Mouse (Mus musculus) gonadal fat pad, adult 2 months (tissue): ENCODE measurements at regions not wholly inside any gene's neighbourhood (a gene's known extent, or its start where the extent isn't known, plus 50 kb on each side); places are given as distances from the start of the nearest gene placed in this dataset.
"Not testable (repeated sequence)": the region's sequence is repeated elsewhere in the genome, so short reads cannot be mapped to it uniquely, and the experiment has no call there.

Source experiments
- DNase-seq: peaks from one replicate; pipeline ENCODE4 v3.0.0-alpha.2; 2012; ENCODE audit warnings: low read depth

GRCm38 (mm10) chr11:52460190-52460780 lies 64.1 kb downstream of the 9530068E07Rik start:
- no peak for DNase-seq

DNA sequence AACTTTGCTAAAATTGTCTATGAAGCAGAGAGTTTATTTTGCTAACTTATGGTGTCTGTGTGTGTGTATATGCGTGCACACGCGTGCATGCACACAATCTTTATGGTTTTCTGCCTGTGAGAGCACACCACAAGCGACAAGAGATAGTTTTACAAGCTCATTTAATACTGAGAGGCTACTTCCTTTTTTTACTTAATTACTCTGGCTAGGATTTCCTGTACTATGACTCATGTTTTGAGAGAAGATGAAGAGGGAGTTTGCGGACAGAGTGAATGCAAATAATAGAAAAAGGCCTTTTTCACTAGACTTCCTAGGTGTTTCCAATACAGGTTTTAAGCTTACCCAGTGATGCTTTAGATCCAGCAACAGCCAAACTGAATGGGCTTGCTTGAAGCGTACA lies 74.9 kb downstream of the 9530068E07Rik start:
- DNase-seq: not testable (repeated sequence)

DNA sequence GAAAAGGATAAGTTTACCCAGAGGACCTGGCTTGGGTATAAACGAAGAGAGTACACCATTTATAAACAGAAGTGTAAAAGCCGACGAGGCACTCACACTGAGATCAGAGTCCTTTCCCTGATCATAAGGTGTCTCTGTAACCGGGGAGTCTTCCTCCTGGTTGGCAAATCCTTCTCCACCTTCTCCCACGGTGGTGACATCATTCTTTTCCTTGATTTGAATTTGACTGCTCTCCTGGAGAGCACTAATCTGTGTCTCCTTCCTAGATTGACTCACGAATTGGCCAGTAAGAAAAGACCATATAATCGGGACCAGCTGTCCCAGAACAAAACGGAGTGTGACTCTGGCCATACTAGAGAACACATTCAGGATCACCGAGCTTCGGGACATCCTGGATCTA lies 83.9 kb downstream of the 9530068E07Rik start:
- DNase-seq: not testable (repeated sequence)

- not testable (repeated sequence) for DNase-seq
These were observed 84.5 kb downstream of the 9530068E07Rik start for GRCm38 (mm10) chr11:52480694-52481093.

- DNase-seq: not testable (repeated sequence)
These were observed 87.3 kb downstream of the 9530068E07Rik start for GRCm38 (mm10) chr11:52483534-52483933.

- not testable (repeated sequence) for DNase-seq
These were observed 92.3 kb downstream of the 9530068E07Rik start for GRCm38 (mm10) chr11:52488538-52488937.

DNA sequence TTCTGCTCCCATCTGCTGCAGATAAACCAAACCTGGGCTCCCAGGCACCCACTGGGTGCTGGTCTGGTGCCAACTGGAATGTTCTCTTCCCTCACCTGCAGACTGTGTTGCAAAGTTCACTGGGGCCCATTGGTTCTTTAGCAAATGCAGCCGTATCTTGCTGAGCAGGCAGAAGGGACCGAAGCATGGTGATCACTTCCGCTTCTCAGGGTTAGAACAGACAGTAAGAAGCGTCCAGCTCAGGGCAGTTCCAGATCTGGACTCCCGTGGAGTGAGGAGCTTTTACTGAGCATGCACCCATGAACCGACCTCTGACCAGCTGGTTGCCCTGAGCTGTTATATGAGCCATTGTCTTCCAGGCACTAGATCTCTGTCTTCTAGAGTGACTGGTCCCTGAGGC lies 97.1 kb downstream of the 9530068E07Rik start:
- no peak for DNase-seq

DNA sequence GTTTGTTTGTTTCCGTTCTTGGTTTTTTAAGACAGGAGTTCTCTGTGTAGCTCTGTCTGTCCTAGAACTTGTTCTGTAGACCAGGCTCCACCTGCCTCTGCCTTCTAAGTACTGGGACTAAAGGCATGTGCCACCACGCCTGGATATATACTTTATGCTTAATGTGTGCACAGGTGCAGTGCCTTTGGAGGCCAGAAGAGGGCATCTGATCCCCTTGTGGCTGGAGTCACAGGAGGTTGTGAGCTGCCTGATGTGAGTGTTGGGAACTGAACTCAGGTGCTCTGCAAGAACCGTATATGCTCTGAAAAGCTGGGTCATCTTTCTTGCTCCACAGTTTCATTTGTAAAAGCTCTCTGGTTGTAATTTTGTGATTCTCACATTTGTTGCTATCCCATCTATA lies 100.7 kb downstream of the 9530068E07Rik start:
- DNase-seq: no peak

DNA sequence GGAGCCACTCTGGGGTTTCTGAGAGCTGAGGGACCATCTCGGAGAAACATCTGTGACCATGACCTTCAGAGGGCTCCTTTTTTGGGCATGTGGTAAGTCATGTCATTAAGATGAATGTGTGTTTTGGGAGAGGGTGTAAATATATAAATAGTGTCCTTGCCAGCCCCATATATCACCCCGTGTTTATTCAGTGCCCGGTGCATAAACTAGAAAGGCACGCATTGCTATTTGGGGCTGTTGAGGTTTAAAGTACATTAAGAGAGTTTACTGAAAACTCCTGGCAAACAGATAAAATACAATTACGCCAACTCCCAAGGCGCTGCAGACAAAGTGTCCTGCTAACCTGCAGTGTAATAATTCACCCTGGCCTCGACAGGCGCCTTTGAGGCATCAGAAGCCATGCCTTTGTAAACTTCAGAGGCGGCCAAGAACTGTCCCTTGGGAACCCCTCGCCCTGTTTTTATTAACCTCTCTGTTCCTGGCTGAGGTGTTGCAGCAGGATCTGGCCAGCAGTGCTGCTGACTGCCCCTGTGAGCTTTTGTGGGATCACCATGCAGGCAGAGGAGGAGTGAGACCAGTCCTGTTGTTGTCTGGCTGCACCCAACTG lies 106.6 kb downstream of the 9530068E07Rik start:
- no peak for DNase-seq

GRCm38 (mm10) chr11:52511831-52512297 lies 115.6 kb downstream of the 9530068E07Rik start:
- DNase-seq: no peak

GRCm38 (mm10) chr11:52517330-52517729 lies 121.1 kb downstream of the 9530068E07Rik start:
- no peak for DNase-seq

DNA sequence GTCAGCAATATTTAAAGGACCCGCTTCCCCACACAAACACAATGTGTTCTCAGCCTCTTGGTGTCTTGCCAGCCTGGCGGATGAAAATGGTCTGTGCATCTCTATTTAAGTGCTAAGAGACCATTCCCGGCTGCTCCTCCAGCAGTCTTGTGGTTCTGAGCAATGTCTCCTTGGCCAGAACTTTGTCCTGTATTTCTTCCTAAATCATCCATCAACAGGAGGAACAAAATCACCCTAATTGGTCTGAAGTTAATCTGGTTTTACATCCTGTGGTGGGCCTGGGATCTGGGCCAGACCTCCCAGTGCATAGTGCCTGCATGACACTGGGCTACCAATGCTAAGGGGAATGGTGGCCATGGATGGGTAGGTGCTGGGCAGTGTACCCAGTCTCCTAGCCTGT lies 123.6 kb downstream of the 9530068E07Rik start:
- no peak for DNase-seq

DNA sequence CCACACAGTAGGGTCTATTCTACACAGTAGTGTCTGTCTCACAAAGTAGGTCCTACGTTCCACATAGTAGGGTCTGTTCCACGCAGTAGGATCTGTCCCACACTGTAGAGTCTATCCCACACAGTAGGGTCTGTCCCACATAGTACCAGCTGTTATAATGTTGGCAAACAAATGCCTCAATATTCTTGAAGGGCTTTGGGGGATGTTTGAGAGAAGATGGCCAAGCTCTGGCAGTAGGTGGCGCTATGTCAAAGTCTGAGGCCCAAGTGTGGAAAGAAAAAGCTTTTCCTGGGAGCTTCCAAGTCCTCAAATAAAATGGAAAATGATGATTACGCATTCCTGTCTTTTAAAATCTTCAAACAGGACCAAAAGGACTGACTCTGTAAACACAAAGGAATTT lies 125.7 kb downstream of the 9530068E07Rik start:
- no peak for DNase-seq

GRCm38 (mm10) chr11:52522384-52522783 lies 126.2 kb downstream of the 9530068E07Rik start:
- DNase-seq: no peak

- DNase-seq: no peak
These were observed 127.0 kb downstream of the 9530068E07Rik start for GRCm38 (mm10) chr11:52523191-52523590.

- no peak for DNase-seq
These were observed 127.4 kb downstream of the 9530068E07Rik start for GRCm38 (mm10) chr11:52523671-52524070.

DNA sequence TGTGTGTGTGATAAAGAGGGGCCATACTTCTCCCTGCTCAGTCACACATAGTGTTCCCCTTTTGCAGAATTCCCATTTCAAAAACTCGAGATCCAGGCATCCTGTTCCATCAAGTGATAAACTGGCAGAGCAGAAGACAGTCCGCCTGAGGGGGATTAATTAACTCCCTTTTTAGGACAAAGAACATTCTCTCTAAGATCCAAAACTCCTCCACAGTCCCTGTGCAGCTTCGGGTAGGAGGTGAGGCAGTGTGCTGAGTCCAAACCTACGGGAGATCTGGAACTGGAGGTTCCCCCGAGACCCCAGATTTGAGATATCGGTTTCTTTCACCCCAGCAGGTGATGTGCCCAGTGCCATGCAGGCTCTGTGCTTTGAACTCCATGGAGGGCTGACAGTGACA lies 129.2 kb downstream of the 9530068E07Rik start:
- DNase-seq: no peak

GRCm38 (mm10) chr11:52526306-52526705 lies 130.1 kb downstream of the 9530068E07Rik start:
- DNase-seq: no peak

DNA sequence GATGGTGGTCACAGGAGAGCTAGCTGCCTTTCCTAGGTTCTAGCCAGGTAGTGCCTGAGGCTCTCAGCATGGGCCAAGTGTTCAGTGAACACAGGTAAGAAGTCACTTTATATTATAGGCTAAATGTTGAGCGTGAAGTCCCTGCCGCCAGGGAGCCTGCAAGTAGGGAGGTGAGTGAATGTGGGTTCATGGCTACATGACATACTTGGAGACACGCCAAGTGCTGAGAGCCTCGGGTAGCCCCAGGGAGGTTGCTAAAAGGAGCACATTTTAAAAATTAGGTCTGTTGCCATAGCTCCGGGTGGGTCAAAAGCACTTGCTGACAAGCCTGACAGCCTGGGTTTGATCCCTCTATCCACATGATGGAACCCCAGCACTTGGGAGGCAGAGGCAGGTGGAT lies 137.2 kb downstream of the 9530068E07Rik start:
- no peak for DNase-seq

DNA sequence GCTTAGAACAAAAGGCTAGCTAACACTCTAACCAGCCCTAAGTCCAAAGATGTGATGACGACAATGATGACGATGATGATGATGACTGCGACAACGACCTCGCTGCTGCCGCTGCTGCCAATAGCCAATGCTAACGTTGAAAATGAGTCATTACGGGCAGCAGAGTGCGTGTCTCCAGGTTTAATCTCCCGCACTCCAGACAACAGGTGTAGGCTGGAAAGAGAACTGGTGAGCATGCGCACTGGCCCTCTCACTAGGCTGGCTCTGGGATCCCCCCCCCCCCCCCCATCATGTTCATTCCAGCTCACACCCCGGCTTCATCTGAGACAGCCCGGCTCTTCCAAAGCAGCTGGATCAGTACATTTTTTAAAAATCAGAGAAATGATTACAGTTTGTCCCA lies 138.4 kb downstream of the 9530068E07Rik start:
- DNase-seq: no peak

DNA sequence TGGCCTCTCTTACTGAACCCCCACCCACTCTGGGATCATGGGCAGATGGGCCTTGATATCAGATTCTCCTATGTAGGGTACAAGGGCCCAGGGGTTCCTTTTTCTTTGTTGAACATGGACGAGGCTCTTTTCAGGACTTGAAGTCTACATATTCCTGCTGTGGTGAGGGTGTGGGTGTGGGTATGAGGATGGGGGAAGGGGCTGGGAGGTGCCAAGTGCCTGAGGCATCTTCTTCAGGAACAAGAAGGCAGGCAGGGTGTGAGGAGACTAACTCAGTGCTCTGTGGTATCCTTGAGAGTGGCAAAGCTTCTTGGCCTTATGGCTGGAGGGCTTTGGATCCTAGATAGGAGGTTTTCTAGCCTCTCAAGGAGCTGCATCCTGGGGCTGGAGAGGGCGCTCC lies 140.0 kb downstream of the 9530068E07Rik start:
- no peak for DNase-seq

GRCm38 (mm10) chr11:52536841-52537240 lies 140.6 kb downstream of the 9530068E07Rik start:
- no peak for DNase-seq

DNA sequence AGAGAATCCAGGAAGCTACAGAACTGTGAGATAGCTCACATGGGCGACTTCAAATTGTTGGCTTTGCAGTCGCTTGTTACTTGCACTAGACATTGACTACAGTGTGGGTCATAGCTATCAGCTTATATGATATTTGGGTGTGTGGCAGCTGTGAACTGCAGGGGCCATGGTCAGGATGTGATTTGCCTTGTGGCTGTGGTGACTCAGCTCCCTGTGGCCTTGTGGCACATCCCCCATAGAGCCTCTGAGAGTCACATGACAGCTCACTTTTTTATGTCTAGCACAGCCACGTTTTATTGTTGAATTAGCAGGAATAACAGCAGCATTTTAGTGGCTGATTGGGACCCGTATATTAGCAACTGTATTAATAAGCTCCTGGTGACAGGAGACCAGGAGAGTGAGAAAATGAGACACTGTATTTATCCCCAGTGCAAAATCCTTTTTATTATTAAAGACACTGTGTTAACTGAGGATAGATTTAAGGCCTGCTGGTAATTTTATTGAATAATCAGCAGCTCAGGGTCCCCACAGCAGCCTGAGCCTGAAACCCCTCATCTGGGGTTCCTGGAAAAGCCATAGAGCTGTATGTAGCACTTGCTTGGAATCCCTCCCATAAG lies 141.7 kb downstream of the 9530068E07Rik start:
- no peak for DNase-seq
